Mouse (Mus musculus): ENCODE results near the gene Fkbp5. TPM values are rescaled to one million over a fixed set of nuclear protein-coding genes. Genes with fewer than 3 reads are reported as not detected.
"Not testable (repeated sequence)": the region's sequence is repeated elsewhere in the genome, so short reads cannot be mapped to it uniquely, and the experiment has no call there.

Gene Fkbp5
- 10 to 100 TPM in 1 of 2 experiments, 1 to 10 TPM in 1; 9.8 to 52.9 TPM for total RNA-seq (2021)

DNA sequence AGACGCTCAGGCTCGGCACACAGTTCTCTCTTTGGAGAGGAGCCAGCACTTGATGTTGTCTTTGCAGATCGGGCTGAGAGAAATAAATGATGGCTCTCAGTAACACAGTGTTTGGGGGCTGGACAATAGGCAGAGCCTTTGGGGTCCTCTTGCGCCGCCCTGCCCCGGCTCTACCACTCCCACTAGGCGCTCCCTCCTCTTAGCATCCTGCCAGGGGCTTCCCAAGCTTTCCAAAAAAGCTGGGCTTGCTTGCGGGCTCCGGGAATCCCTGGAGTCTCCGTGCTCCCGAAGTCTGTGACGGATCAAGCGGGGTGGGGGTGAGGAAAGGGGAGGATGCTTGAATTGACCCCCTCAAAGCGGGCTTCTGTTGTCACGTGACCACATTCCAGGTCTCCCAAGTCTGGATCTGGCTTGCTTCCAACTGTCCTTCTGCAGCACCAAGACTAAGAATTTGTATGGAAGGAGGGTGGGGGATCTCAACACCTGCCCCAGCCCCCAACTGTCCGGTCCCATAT is at the start of gene Fkbp5:
TSS of gene Fkbp5 (minus strand) at position 87 of the 515 bp plus-strand sequence.
- intact Hi-C loops (cut with DNase I) = no loop called here
- DNase-seq = peak; percentile 82 to 86

DNA sequence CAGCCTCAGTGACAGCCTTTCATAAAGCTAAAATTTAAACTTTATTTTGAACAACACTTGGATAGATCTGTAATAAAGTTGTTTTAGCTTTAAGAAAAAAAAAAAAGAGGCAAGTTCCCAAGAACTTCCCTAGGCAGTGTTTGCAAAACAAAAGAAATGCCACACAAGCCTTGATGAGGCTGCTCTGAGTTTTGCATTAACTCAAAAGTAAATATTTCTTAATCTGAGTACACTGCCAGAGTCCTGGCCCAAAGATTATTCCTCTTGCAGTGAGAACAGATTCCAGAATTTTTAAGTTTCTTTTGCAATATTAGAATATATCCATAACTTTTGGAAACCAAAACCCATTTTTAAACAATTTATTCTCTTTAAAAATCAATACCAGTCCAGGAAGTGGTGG is 47.9 kb upstream of the Fkbp5 start:
- no peak for DNase-seq
- intact Hi-C loops (cut with DNase I) = no loop called here

DNA sequence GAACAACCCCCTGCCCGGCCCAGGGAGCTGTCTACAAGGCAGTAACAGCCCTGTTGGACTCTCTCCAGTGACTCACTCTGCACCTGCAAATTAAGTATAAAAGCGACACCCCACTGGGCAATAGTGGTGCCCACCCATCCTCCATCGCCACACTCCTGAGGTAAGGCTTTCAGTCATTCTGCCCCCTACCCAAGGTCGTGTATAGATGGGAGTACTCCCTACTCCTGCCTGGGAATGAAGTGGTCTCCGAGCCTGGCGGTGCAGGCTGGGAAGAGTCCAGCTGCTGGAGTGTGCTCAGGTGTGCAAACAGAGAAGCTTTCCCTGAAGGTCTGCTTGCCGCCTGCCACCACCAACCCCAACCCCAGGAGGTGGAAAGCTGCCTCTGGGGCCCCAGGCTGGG is 44.3 kb upstream of the Fkbp5 start:
- no peak for DNase-seq
- intact Hi-C loops (cut with DNase I) = no loop called here

DNA sequence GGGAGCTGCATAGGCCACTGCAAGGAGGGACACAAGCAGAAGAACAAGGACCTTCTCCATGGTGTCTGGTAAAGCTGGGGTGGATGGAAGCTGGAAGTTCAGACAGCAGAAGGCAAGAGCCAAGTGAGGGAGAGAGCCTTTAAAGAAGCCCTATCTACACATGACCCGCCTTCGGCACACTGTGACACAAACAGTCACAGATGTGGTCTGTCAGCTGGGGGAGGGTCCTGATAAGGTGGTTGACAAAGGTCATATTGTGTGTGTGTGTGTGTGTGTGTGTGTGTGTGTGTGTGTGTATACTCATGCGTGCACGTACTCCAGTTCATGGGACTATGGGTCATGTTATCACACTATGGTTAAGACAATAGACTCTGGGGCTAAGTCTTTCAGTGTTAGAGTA is 43.3 kb upstream of the Fkbp5 start, which contains the start of gene Clps:
TSS of gene Clps (minus strand) at position 169 of the 400 bp plus-strand sequence.
- intact Hi-C loops (cut with DNase I) = no loop called here
- no peak for DNase-seq

DNA sequence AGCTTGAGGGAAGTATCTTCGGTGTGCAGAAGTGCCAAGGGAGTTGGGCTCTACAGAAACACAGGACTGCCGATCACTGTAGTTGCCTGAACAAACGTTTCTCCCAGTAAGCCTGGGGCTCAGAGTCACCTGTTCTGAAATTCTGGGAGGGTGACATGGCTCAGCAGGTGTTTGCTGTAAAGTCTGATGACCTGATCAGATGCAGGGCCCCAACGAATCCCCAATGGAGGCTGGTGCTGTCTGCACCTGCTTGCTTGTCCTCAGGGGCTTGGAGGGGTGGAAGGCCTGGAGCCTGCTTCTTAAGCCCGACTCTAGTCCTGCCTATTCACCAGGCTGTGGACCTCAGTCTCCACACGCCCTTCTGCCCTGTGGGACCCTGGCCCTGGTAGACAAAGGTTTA is 40.4 kb upstream of the Fkbp5 start:
- intact Hi-C loops (cut with DNase I) = no loop called here
- no peak for DNase-seq

DNA sequence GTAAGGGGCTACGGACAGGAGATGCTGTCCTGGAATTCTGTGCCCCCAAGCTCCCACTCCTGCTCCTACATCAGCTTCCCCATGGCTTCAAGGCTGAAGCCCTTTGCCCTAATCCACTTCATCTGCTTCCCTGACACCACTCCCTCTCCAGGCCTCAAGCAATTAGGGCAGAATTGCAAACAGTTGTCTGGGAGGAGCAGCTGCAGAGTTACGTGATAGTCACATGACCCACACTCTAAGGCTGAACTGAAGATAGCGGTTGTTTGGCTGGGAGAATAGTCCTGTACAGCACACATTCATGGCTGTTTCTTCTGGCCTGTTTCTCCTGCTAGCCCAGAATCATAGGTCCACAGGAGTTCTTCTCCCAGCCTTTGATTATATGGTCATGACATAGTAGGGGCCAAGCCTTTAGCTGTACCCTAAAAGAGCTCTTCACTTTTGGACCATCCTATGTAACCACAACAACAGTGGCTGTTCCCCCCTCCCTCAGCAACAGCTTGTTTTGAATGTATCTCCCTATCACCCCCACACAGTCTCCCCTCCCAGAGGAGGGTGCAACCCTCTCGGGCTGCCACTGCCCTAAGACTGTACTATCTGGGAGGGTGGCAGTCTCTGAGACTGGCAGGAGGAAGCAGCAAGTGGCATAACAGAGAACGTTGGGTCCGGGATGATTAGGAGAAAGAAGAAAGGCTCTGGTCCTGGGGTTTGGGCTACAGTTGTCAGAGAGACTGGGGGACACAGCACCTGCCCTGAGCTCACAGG is 39.5 kb upstream of the Fkbp5 start:
- no peak for DNase-seq
- intact Hi-C loops (cut with DNase I) = no loop called here

DNA sequence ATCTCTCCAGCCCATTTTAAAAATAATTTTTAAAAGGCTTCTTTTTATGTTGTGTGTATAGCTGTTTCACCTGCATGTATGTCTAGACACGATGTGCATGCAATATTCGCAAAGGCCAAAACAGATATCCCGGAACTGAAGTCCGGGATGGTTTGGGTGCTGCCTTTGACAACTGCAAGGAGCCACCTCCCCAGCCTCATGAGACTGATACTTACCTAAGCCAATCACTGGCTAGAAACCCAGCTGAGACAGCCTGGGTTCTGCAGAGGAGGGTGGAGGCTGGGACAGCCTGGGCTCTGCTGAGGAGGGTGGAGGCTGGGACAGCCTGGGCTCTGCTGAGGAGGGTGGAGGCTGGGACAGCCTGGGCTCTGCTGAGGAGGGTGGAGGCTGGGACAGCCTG is 36.7 kb upstream of the Fkbp5 start:
- intact Hi-C loops (cut with DNase I); DNase-seq: not testable (repeated sequence)

DNA sequence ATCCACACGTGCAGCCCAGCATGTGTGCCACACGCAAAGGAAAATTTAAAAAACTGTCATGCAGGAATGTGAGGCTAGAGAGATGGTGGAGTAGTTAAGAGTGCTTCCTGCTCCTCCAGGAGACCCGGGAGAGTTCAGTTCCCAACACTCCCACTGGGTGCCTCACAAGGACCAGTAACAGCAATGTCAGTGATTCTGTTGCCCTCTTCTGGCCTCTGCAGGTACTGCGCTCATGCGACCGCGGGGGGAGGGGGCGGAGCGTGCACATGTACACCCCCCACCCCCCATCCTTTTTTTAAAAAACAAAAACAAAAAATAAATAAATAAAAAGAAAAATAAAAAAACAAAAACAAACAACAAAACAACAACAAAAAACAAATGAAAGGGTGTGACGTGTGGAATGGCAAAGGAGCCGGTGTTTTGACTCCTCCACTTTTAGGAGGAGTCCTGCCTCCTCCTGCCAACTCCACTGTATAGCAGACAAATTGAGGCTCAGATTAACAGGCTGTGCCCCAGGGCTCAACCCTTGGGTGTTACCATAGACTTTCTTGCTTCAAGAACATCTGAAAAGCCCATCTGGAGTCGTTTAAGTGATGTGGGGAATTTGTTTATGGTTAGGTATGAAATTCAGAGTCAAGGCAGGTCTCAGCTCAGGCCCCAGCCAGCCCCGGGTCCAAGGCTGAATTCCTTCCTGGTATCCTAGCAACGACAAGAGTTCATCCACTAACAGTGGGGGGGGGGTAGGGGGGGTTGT is 35.9 kb upstream of the Fkbp5 start:
- DNase-seq = peak; percentile 73 to 84
- intact Hi-C loops (cut with DNase I) = no loop called here

DNA sequence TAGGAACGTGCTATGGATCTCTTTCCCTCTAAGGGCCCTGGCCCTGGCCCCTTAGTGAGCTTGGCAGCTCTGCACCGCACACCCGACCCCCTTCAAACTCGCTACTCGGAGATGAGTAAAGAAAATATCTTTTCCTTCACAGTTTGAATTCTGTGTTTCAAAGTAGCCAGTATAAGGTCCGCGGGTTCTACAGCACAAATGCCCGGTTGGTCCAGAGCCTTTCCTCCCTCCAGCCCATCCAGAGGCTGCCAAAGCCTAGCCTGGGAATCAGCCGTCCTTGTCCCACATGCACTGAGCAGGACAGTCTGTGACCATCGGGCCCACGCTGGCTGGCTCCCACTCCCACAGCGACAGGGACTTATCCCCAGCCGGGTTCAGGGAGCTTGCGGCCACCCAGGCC is 31.8 kb upstream of the Fkbp5 start, which contains the start of gene Clpsl2:
TSS of gene Clpsl2 (plus strand) at position 301 of the 400 bp plus-strand sequence.
- intact Hi-C loops (cut with DNase I) = no loop called here

DNA sequence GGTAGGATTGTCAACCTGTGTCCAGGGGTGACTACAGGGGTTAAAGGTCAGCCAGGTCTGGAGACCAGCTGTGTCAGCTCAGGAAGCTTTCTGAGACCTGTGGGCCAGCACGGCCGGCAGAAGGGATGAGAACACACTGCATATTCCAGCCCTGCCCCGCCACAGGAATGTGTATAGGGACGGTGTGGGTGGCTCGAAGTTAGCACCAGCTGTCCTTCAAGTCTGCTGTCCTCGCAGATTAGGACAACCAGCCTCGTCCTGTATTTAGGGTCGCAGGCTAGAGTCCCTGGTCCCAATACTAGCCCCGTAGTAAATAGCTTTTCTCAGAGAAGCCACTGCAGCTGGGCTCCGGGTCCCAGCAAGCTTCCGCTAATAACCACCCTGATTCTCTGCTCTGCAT is 31.2 kb upstream of the Fkbp5 start:
- no peak for DNase-seq
- intact Hi-C loops (cut with DNase I) = no loop called here

More for the DNA sequence above, 31.8 kb upstream of the Fkbp5 start, which contains the start of gene Clpsl2:
- DNase-seq = no peak

DNA sequence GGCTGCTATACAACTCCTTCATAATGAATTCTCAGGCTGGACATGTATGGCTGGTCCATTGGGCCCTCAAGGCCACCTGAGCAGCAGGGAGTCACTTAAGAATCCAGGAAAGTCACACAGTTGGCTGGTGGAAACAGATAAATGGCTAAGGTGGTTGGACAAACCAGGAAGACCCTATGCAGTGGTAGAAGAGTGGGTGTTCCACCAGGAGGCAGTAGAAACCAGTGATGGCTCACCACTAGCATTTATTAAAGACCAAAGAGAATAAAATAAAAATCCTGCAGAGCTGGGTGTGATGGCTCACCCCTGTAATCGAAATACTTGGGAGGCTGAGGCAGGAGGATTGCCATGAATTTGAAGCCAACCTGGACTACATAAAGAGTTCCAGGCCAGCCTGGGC is 29.6 kb upstream of the Fkbp5 start:
- intact Hi-C loops (cut with DNase I) = loop anchor here (2.0 kb wide), 1 partner anchor 104 kb away; no protein-coding TSS in a partner anchor
- peak in 1 of 2 experiments; percentile 35 for DNase-seq

DNA sequence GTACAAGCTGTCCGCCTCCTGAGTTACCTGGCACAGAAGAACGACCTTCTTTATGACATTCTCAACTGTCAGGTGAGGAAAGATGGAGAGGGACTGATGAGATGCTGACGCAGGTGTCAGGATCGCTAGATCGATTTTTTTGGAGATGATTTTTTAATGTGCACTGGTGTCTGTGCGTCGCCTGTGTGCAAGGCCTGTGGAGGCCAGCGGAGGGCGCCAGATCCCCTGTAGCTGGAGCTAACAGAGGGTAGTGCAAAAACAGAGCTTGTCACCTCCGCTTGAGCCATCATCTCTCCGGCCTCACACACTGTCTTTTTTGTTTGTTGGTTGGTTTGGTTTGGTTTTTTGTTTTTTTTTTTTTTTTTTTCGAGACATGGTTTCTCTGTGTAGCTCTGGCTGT is 20.6 kb upstream of the Fkbp5 start:
- intact Hi-C loops (cut with DNase I) = no loop called here
- DNase-seq = no peak

DNA sequence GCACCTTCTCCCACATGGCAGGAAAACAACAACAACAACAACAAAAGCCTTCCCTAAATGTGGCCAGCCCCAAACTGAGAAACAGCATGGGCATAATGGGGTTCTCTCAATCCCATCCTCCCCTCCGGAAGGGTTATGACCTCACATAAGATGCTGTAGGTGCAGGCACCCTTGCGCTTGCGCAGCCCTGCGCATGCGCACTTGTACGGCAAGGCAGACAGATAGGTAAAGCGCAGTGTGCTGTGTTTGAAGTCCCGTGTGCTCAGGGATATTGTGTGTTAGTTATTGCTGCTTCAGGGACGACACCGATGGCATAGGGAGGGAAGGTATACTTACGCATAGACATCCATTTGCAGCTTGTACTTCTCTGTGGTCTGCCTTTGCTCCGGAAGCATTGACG is 16.0 kb upstream of the Fkbp5 start:
- no peak for DNase-seq
- intact Hi-C loops (cut with DNase I) = no loop called here

DNA sequence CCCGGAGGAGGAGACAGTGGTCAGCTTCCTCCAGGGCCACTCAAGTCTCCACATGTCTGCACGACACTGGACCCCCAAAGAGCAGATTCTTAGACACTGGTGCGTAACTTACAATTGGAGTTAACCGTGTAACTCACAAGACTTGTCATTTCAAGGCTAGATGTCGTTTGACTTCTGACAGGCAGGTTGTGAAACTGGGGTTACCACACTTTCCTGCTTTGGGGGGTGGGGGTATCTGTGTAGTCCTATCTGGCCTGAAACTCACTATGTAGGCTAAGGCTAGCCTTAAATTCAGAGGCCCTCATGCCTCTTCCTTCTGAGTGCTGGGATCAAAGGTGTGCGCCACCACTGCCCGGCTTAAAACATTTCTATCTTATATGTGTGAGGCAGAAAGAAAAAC is 15.2 kb upstream of the Fkbp5 start:
- no peak for DNase-seq
- intact Hi-C loops (cut with DNase I) = no loop called here

DNA sequence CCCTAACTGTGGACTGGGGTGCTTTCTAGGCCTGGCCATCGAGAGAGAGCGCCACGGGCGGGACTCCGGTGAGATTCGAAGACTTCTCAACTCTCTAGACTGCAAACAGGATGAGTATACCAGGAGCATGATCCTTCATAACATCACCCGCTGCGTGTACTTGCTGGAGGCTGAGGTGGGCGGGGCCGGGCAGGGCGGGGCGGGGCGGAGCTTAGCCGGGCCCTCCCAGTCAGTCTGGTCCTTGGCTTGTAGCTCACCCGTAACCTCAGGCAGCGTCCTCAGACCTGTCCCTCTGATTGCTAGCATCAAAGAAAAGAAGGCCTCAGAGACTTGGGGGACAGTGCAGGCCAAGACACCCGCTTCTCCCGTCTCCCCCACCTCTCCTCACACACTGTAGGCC is 14.6 kb upstream of the Fkbp5 start:
- intact Hi-C loops (cut with DNase I) = no loop called here
- no peak for DNase-seq

DNA sequence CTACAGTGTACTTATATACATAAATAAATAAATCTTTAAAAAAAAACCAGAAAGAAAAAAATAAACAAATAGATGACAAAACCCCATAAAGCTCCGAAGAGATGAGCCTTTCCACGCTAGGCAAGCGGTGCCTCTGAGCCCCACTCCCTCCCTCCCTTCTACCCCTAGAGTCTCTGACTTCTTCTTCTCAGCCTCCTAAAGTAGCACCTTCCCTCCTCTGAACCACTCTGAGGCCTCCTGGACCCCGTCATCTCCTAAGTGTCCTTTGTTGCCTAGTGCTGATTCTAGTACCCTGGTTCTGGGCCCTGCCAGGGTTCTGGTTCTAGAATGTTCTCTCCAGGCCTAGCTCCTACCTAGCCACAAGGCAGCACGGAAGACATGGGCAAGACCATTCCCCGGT is 13.2 kb upstream of the Fkbp5 start, which contains the start of gene Armc12:
TSS of gene Armc12 (plus strand) at position 301 of the 400 bp plus-strand sequence.
- no peak for DNase-seq
- intact Hi-C loops (cut with DNase I) = no loop called here

DNA sequence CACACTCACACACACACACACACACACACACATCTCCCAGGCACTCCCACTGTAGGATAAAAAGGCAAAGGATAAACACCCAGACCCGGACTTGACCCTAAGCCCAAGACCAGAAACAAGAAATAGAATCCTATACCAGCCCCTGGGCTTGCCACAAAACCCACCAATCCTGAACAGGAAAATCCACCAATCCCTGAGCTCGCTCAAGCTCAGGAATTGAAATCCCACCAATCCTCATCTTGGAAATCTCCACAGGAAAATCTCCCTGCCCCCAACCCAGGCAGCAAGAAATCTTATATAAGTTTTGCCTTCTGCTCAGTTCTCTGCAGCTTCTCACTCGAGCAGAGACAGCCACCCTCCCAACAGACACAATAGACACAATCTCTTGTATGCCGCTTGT is 11.8 kb upstream of the Fkbp5 start:
- DNase-seq = no peak
- intact Hi-C loops (cut with DNase I) = loop anchor here (10.0 kb wide), 1 partner anchor 304 kb away; no protein-coding TSS in a partner anchor

DNA sequence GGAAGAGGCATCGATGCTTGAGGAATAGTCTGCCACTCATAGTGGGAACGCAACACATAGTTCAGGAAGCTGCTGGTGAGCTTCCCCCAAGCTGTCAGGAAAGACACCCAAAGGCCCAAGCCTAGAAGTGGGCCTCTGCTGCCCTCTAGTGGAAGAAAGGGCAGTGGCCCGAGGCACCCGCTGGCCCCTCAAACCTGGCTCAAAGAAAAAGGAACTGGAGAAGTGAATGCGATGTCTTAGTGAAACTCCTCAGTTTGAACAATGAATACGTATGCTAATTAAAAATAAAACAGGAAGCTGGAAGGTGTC is 10.7 kb upstream of the Fkbp5 start:
- peak; percentile 91 to 93 for DNase-seq
- intact Hi-C loops (cut with DNase I) = loop anchor here (1.0 to 10.0 kb wide), 3 partner anchors 121 to 303 kb away; no protein-coding TSS in a partner anchor

DNA sequence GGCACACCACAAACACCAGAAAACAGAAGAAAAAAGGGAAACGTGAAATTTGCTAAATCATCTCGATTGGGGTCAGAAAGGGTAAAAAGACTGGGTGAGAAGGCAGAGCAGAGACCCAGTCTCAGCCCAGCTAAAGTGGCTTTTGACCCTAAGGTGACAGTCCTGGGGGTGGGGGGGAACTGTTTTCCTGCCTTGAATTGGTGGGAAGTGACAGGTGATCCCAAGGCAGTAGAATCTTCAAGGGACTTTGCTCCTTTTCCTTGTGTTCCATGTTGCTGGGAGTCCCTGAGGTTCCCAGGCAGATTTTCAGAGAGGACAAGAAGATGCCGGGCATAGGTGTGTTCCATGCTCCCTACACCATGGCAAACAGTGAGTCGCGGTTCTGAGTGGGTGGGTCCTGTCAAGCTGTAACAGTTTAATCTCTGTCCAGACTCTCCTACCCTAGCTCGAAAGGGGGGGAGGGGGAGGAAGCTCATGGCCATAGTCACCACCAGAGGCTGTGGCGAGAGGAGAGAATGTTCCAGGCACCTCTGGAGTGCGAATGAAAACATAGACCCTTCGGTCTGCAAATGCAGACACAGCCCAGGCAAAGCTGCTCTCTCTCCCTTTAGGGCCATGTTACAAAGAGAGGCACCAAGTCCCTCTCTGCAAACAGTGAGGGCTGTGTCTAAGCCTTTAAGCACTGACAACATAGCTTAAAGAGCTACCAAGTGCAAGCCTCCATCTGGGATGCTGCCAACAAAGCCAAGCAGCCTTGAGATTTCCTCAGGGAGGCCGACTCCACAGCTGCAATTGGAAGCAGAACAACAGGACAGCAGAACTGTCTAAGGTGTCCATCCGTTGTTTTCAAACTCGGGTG is 10.1 kb upstream of the Fkbp5 start:
- intact Hi-C loops (cut with DNase I) = loop anchor here (1.0 to 10.0 kb wide), 3 partner anchors 120 to 303 kb away; no protein-coding TSS in a partner anchor
- DNase-seq = no peak

DNA sequence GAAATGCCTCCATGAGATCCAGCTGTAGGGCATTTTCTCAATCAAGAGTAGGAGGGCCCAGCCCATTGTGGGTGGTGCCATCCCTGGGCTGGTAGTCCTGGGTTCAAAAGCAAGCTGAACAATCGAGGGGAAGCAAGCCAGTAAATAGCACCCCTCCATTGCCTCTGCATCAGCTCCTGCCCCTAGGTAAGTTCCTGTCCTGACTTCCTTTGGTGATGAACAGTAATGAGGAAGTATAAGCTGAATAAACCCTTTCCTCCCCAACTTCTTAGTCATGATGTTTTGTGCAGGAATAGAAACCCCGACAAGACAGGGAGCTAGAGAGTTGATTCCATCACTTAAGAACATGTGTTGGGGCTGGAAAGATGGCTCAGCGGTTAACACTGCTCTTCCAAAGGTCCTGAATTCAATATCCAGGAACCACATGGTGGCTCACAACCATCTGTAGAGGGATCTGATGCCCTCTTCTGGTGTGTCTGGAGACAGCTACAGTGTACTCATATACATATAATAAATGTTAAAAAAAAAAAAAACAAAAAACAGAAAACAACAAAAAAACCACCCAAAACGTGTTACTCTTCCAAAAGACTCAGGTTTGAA is 7.6 kb upstream of the Fkbp5 start:
- DNase-seq = no peak
- intact Hi-C loops (cut with DNase I) = loop anchor here (1.0 to 10.0 kb wide), 3 partner anchors 40 to 300 kb away; no protein-coding TSS in a partner anchor
